Mouse (Mus musculus) limb, embryonic 15.5 days (tissue): ENCODE results near the gene Taar7b. TPM values are rescaled to one million over a fixed set of nuclear protein-coding genes. Genes with fewer than 3 reads are reported as not detected.

ENCODE experiments used
- ATAC-seq: fragments of 200-750 bp; cut with Nextera tagmentation; 2 replicates; pipeline ENCODE4 v1.8.0; 2017; ENCODE audit warnings: low read depth, moderate TSS enrichment; ENCODE audit not compliant: insufficient number of reproducible peaks, low FRiP score, low TSS enrichment
- H3K27ac ChIP-seq: fragments of 300-500 bp; sonication (generic); 2 replicates; pipeline ENCODE4 v1.5.1; 2015; ENCODE audit warnings: moderate library complexity, mild to moderate bottlenecking, inconsistent platforms
- H3K27me3 ChIP-seq: fragments of 300-500 bp; sonication (generic); 2 replicates; pipeline ENCODE4 v1.6.1; 2015; ENCODE audit warnings: inconsistent platforms
- H3K36me3 ChIP-seq: fragments of 300-500 bp; sonication (generic); 2 replicates; pipeline ENCODE4 v1.6.1; 2015; ENCODE audit warnings: inconsistent platforms
- H3K4me1 ChIP-seq: fragments of 300-500 bp; sonication (generic); 2 replicates; pipeline ENCODE4 v1.6.1; 2015; ENCODE audit warnings: inconsistent platforms
- H3K4me2 ChIP-seq: fragments of 300-500 bp; sonication (generic); 2 replicates; pipeline ENCODE4 v1.6.1; 2015; ENCODE audit warnings: mild to moderate bottlenecking, inconsistent platforms
- H3K4me3 ChIP-seq: fragments of 300-500 bp; sonication (generic); 2 replicates; pipeline ENCODE4 v1.5.1; 2015; ENCODE audit warnings: mild to moderate bottlenecking, inconsistent platforms
- H3K9ac ChIP-seq: fragments of 300-500 bp; sonication (generic); 2 replicates; pipeline ENCODE4 v1.6.1; 2015; ENCODE audit warnings: inconsistent platforms
- H3K9me3 ChIP-seq: fragments of 300-500 bp; sonication (generic); 2 replicates; pipeline ENCODE4 v1.6.1; 2016; ENCODE audit warnings: inconsistent platforms
- WGBS: fragments of 180-500 bp; shearing (Covaris S2); methylation state at CpG from one replicate; pipeline ENCODE4 v1.1.7; 2015; 5-methylcytosine and 5-hydroxymethylcytosine counted together
- polyA plus RNA-seq: library from polyadenylated mRNA; unstranded; fragments of >200 nt; fragmentation: Nextera tagmentation; extraction: Ambion mirVana; gene quantifications from 2 replicates; pipeline ENCODE4 v1.2.1, GENCODE M21; 2015

The Taar7b gene
- polyA plus RNA-seq, 1 experiment from 2014 or later = not detected

DNA sequence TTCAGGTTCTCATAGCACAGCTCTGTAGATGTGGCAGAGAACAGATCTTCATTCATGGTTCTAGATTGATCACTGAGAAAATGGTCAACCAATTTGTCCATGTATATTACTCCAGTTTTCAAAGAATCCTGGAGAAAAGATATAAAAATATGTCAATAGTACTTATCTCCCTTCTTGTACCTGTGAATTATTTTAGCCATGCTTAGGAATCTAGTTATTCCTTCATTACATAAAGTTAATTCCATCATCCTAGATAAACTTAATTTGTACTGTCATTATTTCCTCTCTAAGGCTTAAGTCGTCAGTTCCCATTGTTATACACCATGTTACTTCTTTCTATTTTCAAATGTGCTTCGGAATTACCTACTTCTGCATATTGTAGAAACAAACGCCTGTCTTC lies 6.4 kb upstream of the Taar7b start, which contains the start of gene Taar7a:
Gene Taar7a, minus strand, starts transcription at position 101 of the 400 bp plus-strand sequence.
- H3K4me1 ChIP-seq = no peaks in the 10 kb centered on the region
- WGBS = 80% methylated on average over 3 of the region's 3 CpGs
- no peak for ATAC-seq

DNA sequence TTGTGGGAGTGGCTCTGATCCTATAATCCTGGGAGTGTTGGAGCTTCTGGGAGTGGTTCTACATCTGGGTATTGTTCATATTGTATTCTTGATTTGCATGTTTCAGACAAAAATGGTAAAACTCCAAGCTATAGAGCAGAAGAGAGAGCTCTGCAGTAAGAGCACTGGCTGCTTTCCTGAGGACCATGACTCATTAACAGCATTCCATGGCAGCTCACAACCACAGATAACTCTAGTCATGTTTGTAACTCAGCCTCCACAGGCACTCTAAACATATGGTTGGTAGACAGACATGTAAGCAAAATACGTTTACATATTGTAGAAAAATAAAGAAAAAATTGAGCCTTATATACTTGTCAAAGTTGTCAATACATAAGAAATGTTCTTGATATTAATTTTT lies 6.7 kb downstream of the Taar7b start:
- WGBS = 72% methylated on average over 1 of the region's 1 CpGs
- Histone ChIP-seq H3K27ac (no peak overlapping the region), H3K9me3 (no peaks in the 10 kb centered on the region), H3K4me1 (no peaks in the 10 kb centered on the region), H3K4me2 (no peak overlapping the region), H3K9ac (no peak overlapping the region), H3K4me3 (no peak overlapping the region), H3K36me3 (no peaks in the 10 kb centered on the region), H3K27me3 (no peaks in the 10 kb centered on the region)
- ATAC-seq = no peak

More for the DNA sequence above, 6.4 kb upstream of the Taar7b start, which contains the start of gene Taar7a:
- Histone ChIP-seq H3K9ac (no peak within 1 kb of the TSS), H3K4me3 (no peak within 1 kb of the TSS), H3K4me2 (no peak within 1 kb of the TSS), H3K27me3 (no peaks in the 10 kb centered on the region), H3K36me3 (no peaks in the 10 kb centered on the region), H3K27ac (no peak within 1 kb of the TSS), H3K9me3 (no peaks in the 10 kb centered on the region)

DNA sequence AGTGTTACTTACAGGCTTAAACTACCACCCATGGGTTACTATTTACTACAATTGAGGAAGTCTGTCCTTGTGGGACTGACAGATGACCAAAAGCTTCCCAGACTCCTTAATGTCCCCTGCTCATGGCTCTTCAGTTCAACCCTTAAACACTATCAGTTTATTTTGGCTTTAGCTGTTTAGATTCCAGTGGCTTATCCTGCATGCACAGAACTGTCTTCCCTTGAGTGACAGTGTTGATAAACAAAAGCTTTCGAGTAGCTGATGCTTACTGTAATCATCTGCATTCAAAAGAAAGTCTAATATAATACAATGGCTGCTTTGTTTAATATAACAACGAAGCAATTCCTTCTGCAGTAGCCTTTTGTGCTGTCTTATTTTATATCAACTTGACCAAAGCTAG lies 7.3 kb downstream of the Taar7b start:
- Histone ChIP-seq H3K9me3 (no peaks in the 10 kb centered on the region), H3K9ac (no peak overlapping the region), H3K4me2 (no peak overlapping the region), H3K36me3 (no peaks in the 10 kb centered on the region), H3K4me3 (no peak overlapping the region), H3K27ac (no peak overlapping the region), H3K27me3 (no peaks in the 10 kb centered on the region), H3K4me1 (no peaks in the 10 kb centered on the region)
- no peak for ATAC-seq
- 58% methylated on average over 2 of the region's 2 CpGs for WGBS

DNA sequence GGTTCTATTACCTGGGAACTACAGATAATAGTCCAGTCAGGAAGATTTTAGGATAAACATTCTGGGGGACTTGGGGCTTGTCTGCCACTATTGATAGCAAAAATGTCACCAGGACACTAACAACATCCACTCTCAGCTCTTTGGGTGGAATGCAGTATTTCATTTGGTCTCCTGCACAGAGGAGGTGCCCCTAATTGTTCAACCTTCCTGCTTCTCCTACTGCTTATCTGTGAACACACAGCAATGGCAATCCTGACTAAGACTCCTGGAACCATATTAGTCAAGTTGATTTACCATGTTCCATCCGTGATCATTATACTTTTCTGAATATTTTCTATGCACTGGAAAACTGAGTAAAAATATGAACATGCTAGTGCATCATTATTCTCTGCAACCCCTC lies 8.4 kb downstream of the Taar7b start:
- Histone ChIP-seq H3K9me3 (no peaks in the 10 kb centered on the region), H3K27ac (no peak overlapping the region), H3K4me2 (no peak overlapping the region), H3K4me1 (no peaks in the 10 kb centered on the region), H3K27me3 (no peaks in the 10 kb centered on the region), H3K9ac (no peak overlapping the region), H3K36me3 (no peaks in the 10 kb centered on the region), H3K4me3 (no peak overlapping the region)
- 90% methylated on average over 1 of the region's 1 CpGs for WGBS
- ATAC-seq = no peak

GRCm38 (mm10) chr10:24026922-24027321 lies 27.2 kb downstream of the Taar7b start, which contains the start of gene Taar7d:
Gene Taar7d (plus strand): TSS chr10:24027222.
- Histone ChIP-seq H3K4me2 (no peak within 1 kb of the TSS), H3K9ac (no peak within 1 kb of the TSS), H3K36me3 (no peaks in the 10 kb centered on the region), H3K4me1 (no peaks in the 10 kb centered on the region), H3K4me3 (no peak within 1 kb of the TSS), H3K27me3 (no peaks in the 10 kb centered on the region), H3K27ac (no peak within 1 kb of the TSS), H3K9me3 (no peaks in the 10 kb centered on the region)
- ATAC-seq = no peak

DNA sequence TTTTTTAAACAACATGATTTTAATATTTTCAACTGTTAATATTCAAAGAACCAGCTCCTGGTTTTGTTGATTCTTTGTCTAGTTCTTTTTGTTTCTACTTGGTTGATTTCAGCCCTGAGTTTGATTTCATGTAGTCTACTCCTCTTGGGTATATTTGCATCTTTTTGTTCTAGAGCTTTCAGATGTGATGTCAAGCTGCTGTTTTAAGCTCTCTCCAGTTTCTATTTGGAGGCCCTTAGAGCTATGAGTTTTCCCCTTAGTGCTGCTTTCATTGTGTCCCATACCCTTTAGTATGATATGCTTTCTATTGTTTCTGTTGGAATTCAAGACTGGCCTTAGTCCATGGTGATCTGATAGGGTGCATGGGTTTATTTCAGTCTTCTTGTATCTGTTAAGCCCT lies 31.6 kb downstream of the Taar7b start:
- Histone ChIP-seq H3K9ac (no peak overlapping the region), H3K36me3 (no peaks in the 10 kb centered on the region), H3K27ac (no peak overlapping the region), H3K4me1 (no peaks in the 10 kb centered on the region), H3K9me3 (no peaks in the 10 kb centered on the region), H3K4me2 (no peak overlapping the region), H3K27me3 (no peaks in the 10 kb centered on the region), H3K4me3 (no peak overlapping the region)
- no peak for ATAC-seq

DNA sequence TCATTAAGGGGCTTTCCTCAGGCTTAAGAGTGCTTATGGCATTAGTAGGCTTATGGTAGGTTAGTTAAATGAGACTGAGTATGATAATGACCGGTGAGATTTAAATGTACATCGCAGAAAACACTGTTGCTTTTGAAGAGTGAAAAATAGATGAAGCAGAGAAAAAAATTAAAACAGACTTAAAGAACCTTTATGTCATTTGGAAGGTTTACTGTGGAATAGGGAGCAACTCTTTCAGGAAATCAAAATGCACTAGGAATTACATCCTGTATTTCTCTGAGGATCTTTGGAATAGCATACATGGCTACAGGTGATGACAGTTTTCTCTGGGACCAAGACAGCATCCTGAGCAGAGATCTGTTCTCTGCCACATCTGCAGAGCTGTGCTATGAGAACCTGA lies 37.6 kb downstream of the Taar7b start, which contains the start of gene Taar7e:
Gene Taar7e, plus strand, starts transcription at position 301 of the 400 bp plus-strand sequence.
- H3K36me3 ChIP-seq = no peaks in the 10 kb centered on the region
- no peaks in the 10 kb centered on the region for H3K4me1 ChIP-seq
- ATAC-seq = no peak
- H3K4me3 ChIP-seq = no peak within 1 kb of the TSS
- H3K9me3 ChIP-seq = no peaks in the 10 kb centered on the region
- H3K27ac ChIP-seq = no peak within 1 kb of the TSS
- WGBS = 85% methylated on average over 2 of the region's 2 CpGs
- no peak within 1 kb of the TSS for H3K4me2 ChIP-seq
- H3K9ac ChIP-seq = no peak within 1 kb of the TSS
- no peaks in the 10 kb centered on the region for H3K27me3 ChIP-seq

DNA sequence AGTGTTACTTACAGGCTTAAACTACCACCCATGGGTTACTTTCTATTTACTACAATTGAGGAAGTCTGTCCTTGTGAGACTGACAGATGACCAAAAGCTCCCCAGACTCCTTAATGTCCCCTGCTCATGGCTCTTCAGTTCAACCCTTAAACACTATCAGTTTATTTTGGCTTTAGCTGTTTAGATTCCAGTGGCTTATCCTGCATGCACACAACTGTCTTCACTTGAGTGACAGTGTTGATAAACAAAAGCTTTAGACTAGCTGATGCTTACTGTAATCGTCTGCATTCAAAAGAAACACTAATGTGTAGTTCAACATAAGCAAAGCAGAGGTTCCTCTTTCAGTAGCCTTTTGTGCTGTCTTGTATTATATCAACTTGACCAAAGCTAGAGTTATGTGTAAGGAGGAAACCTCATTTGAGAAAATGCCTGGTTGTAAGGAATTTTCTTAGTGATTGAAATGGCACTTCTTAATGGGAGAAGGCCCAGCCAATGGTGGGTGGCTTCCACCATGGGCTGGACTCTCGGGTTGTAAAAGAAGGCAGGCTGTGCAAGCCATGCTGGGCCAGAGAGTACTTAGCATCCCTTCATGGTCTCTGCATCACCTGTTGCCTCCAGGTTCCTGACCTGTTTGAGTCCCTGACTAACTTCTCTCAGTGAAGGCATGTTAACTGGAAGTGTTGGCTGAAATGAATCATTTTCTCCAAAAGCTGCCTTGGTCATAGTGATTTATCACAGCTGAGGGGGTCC lies 40.6 kb downstream of the Taar7b start:
- no peaks in the 10 kb centered on the region for H3K27me3 ChIP-seq
- no peaks in the 10 kb centered on the region for H3K36me3 ChIP-seq
- no peak overlapping the region for H3K4me2 ChIP-seq
- no peak overlapping the region for H3K4me3 ChIP-seq
- H3K27ac ChIP-seq = no peak overlapping the region
- H3K9ac ChIP-seq = no peak overlapping the region
- 80% methylated on average over 2 of the region's 2 CpGs for WGBS
- no peaks in the 10 kb centered on the region for H3K9me3 ChIP-seq
- no peak for ATAC-seq
- H3K4me1 ChIP-seq = no peaks in the 10 kb centered on the region

DNA sequence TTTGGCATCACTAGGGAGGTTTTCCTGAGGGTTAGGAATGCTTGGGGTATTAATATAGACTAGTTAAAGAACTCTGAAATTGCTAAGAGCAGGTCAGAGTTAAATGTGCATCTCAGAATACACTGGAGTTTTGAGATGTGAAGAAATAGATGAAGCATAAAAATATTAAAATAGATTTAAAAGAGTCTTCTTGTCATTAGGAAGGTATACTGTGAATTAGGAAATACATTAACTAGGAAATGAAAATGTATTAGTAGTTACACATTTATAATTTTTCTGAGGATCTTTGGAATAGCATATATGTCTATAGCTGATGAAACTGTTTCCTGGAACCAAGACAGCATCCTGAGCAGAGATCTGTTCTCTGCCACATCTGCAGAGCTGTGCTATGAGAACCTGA lies 49.5 kb downstream of the Taar7b start, which contains the start of gene Taar7f:
Gene Taar7f, plus strand, starts transcription at position 301 of the 400 bp plus-strand sequence.
- no peaks in the 10 kb centered on the region for H3K9me3 ChIP-seq
- H3K27me3 ChIP-seq = no peaks in the 10 kb centered on the region

More for the DNA sequence above, 49.5 kb downstream of the Taar7b start, which contains the start of gene Taar7f:
- H3K4me2 ChIP-seq = no peak within 1 kb of the TSS
- no peak within 1 kb of the TSS for H3K27ac ChIP-seq
- H3K9ac ChIP-seq = no peak within 1 kb of the TSS
- H3K4me3 ChIP-seq = no peak within 1 kb of the TSS
- H3K4me1 ChIP-seq = no peaks in the 10 kb centered on the region
- ATAC-seq = no peak
- H3K36me3 ChIP-seq = no peaks in the 10 kb centered on the region

Other genes with a start within 250 kb of the Taar7b start
- 171 and 214 TPM in 2 replicates for gene Rps12, start 212.7 kb upstream of the Taar7b start, polyA plus RNA-seq
- gene Slc18b1, start 203.0 kb upstream of the Taar7b start, polyA plus RNA-seq = 14.2 and 16.0 TPM in 2 replicates
- gene Vnn3, start 148.5 kb upstream of the Taar7b start, polyA plus RNA-seq = 0.15 TPM in 1 of 2 replicates, not detected in the other
- gene Vnn1, start 105.3 kb upstream of the Taar7b start, polyA plus RNA-seq = 0.60 and 0.97 TPM in 2 replicates
- gene Taar1, start 79.6 kb upstream of the Taar7b start, polyA plus RNA-seq = not detected in 2 replicates
- gene Taar2, start 61.4 kb upstream of the Taar7b start, polyA plus RNA-seq = not detected in 2 replicates
- not detected in 2 replicates for gene Taar3, start 50.4 kb upstream of the Taar7b start, polyA plus RNA-seq
- gene Taar4, start 39.4 kb upstream of the Taar7b start, polyA plus RNA-seq = not detected in 2 replicates
- gene Taar5, start 29.2 kb upstream of the Taar7b start, polyA plus RNA-seq = not detected in 2 replicates
- gene Taar6, start 14.3 kb upstream of the Taar7b start, polyA plus RNA-seq = not detected in 2 replicates
- not detected in 2 replicates for gene Taar7a, start 6.5 kb upstream of the Taar7b start, polyA plus RNA-seq
- gene Taar7d, start 27.3 kb downstream of the Taar7b start, polyA plus RNA-seq = not detected in 2 replicates
- not detected in 2 replicates for gene Taar7e, start 37.7 kb downstream of the Taar7b start, polyA plus RNA-seq
- not detected in 2 replicates for gene Taar7f, start 49.6 kb downstream of the Taar7b start, polyA plus RNA-seq
- not detected in 2 replicates for gene Taar8a, start 76.6 kb downstream of the Taar7b start, polyA plus RNA-seq
- not detected in 2 replicates for gene Taar8b, start 92.4 kb downstream of the Taar7b start, polyA plus RNA-seq
- not detected in 2 replicates for gene Taar8c, start 102.0 kb downstream of the Taar7b start, polyA plus RNA-seq
- gene Taar9, start 109.6 kb downstream of the Taar7b start, polyA plus RNA-seq = not detected in 2 replicates
- 68.7 and 70.4 TPM in 2 replicates for gene Stx7, start 149.4 kb downstream of the Taar7b start, polyA plus RNA-seq
- 18.2 and 19.2 TPM in 2 replicates for gene Moxd1, start 223.6 kb downstream of the Taar7b start, polyA plus RNA-seq